Mouse (Mus musculus): Measurements from ENCODE around the gene Bcorl1. TPM values are rescaled to one million over a fixed set of nuclear protein-coding genes. Genes with fewer than 3 reads are reported as not detected.

The Bcorl1 gene
- 3.1 and 4.2 TPM in 2 replicates for polyA plus RNA-seq (2015; fragmentation: Nextera tagmentation; extraction: Ambion mirVana)

- peak within 1 kb of the TSS; percentile 62 for H3K27ac ChIP-seq
- H3K36me3 ChIP-seq, result no peaks in the 10 kb centered on the region
- peaks cover 10% of the 10 kb centered on the region; the same call in 1 of the 2 replicates for H3K4me1 ChIP-seq (replicated peaks)
- H3K9ac ChIP-seq, result peak within 1 kb of the TSS; percentile 61
- peak; percentile 48 for ATAC-seq (replicated peaks; ENCODE audit: insufficient number of reproducible peaks, insufficient read depth, low FRiP score, low read depth)
- peak within 1 kb of the TSS; percentile 64 for H3K4me3 ChIP-seq
- H3K9me3 ChIP-seq (replicated peaks), result no peaks in the 10 kb centered on the region
- WGBS, result 9% methylated on average over 21 of the region's 33 CpGs
- H3K4me2 ChIP-seq, result peak within 1 kb of the TSS; percentile 90
- H3K27me3 ChIP-seq, result peaks cover 12% of the 10 kb centered on the region
Observed at GRCm38 (mm10) chrX:48341141-48341540, at the start of gene Bcorl1. TSS of gene Bcorl1 (plus strand) at chrX:48341358.

GRCm38 (mm10) chrX:48291413-48291812, 49.7 kb upstream of the Bcorl1 start:
- Histone ChIP-seq H3K36me3 (no peaks in the 10 kb centered on the region), H3K9me3 (replicated peaks) (no peaks in the 10 kb centered on the region), H3K4me1 (replicated peaks) (no peaks in the 10 kb centered on the region), H3K4me2 (no peak overlapping the region), H3K27me3 (no peaks in the 10 kb centered on the region), H3K9ac (no peak overlapping the region), H3K4me3 (no peak overlapping the region), H3K27ac (no peak overlapping the region)
- ATAC-seq (replicated peaks; ENCODE audit: insufficient number of reproducible peaks, insufficient read depth, low FRiP score, low read depth), result no peak
- WGBS, result 33% methylated on average over 3 of the region's 3 CpGs

GRCm38 (mm10) chrX:48305356-48305755, 35.8 kb upstream of the Bcorl1 start:
- ATAC-seq (replicated peaks; ENCODE audit: insufficient number of reproducible peaks, insufficient read depth, low FRiP score, low read depth), result no peak
- no peaks in the 10 kb centered on the region for H3K4me1 ChIP-seq (replicated peaks)

GRCm38 (mm10) chrX:48310706-48311517, 30.2 kb upstream of the Bcorl1 start:
- Histone ChIP-seq H3K9ac (no peak overlapping the region), H3K4me1 (replicated peaks) (peaks cover 8% of the 10 kb centered on the region; the same call in 1 of the 2 replicates), H3K27ac (no peak overlapping the region), H3K36me3 (no peaks in the 10 kb centered on the region), H3K27me3 (0 out of 2 replicates have a peak, but pooled peaks cover 2% of the 10 kb centered on the region), H3K4me2 (peak overlapping the region; percentile 68), H3K4me3 (peak overlapping the region; percentile 40), H3K9me3 (replicated peaks) (no peaks in the 10 kb centered on the region)
- WGBS, result 18% methylated on average over 22 of the region's 26 CpGs
- no peak for ATAC-seq (replicated peaks; ENCODE audit: insufficient number of reproducible peaks, insufficient read depth, low FRiP score, low read depth)

More at GRCm38 (mm10) chrX:48305356-48305755, 35.8 kb upstream of the Bcorl1 start:
- Histone ChIP-seq H3K4me3 (no peak overlapping the region), H3K9me3 (replicated peaks) (no peaks in the 10 kb centered on the region), H3K27ac (no peak overlapping the region), H3K27me3 (no peaks in the 10 kb centered on the region), H3K4me2 (no peak overlapping the region), H3K9ac (no peak overlapping the region), H3K36me3 (no peaks in the 10 kb centered on the region)
- WGBS, result 70% methylated on average over 4 of the region's 4 CpGs

- Histone ChIP-seq H3K4me2 (no peak overlapping the region), H3K27ac (no peak overlapping the region), H3K36me3 (no peaks in the 10 kb centered on the region), H3K27me3 (0 out of 2 replicates have a peak, but pooled peaks cover 5% of the 10 kb centered on the region), H3K9me3 (replicated peaks) (no peaks in the 10 kb centered on the region), H3K9ac (no peak overlapping the region), H3K4me1 (replicated peaks) (peaks cover 8% of the 10 kb centered on the region; the same call in 1 of the 2 replicates), H3K4me3 (no peak overlapping the region)
- ATAC-seq (replicated peaks; ENCODE audit: insufficient number of reproducible peaks, insufficient read depth, low FRiP score, low read depth), result no peak
- WGBS, result 73% methylated on average over 5 of the region's 5 CpGs
Observed at GRCm38 (mm10) chrX:48311727-48312126, 29.4 kb upstream of the Bcorl1 start.

- Histone ChIP-seq H3K27me3 (0 out of 2 replicates have a peak, but pooled peaks cover 5% of the 10 kb centered on the region), H3K4me2 (peak overlapping the region; percentile 75), H3K4me3 (peak overlapping the region; percentile 55), H3K4me1 (replicated peaks) (peaks cover 8% of the 10 kb centered on the region; the same call in 1 of the 2 replicates), H3K36me3 (no peaks in the 10 kb centered on the region), H3K9ac (peak overlapping the region; percentile 44), H3K27ac (peak overlapping the region; percentile 53), H3K9me3 (replicated peaks) (no peaks in the 10 kb centered on the region)
- WGBS, result 5% methylated on average over 31 of the region's 33 CpGs
- peak; percentile 86 for ATAC-seq (replicated peaks; ENCODE audit: insufficient number of reproducible peaks, insufficient read depth, low FRiP score, low read depth)
Observed at GRCm38 (mm10) chrX:48314530-48315079, 26.6 kb upstream of the Bcorl1 start.

GRCm38 (mm10) chrX:48317444-48317843, 23.7 kb upstream of the Bcorl1 start:
- 0 out of 2 replicates have a peak, but pooled peaks cover 4% of the 10 kb centered on the region for H3K4me1 ChIP-seq (replicated peaks)
- no peaks in the 10 kb centered on the region for H3K9me3 ChIP-seq (replicated peaks)
- ATAC-seq (replicated peaks; ENCODE audit: insufficient number of reproducible peaks, insufficient read depth, low FRiP score, low read depth), result no peak
- no peak overlapping the region for H3K27ac ChIP-seq
- no peak overlapping the region for H3K4me2 ChIP-seq
- H3K27me3 ChIP-seq, result 0 out of 2 replicates have a peak, but pooled peaks cover 5% of the 10 kb centered on the region
- no peaks in the 10 kb centered on the region for H3K36me3 ChIP-seq
- WGBS, result 48% methylated on average over 3 of the region's 3 CpGs
- no peak overlapping the region for H3K9ac ChIP-seq
- no peak overlapping the region for H3K4me3 ChIP-seq

GRCm38 (mm10) chrX:48318194-48318593, 23.0 kb upstream of the Bcorl1 start:
- H3K4me3 ChIP-seq, result no peak overlapping the region
- H3K9ac ChIP-seq, result no peak overlapping the region
- H3K27ac ChIP-seq, result no peak overlapping the region
- H3K9me3 ChIP-seq (replicated peaks), result no peaks in the 10 kb centered on the region
- 27% methylated on average over 9 of the region's 9 CpGs for WGBS
- no peak overlapping the region for H3K4me2 ChIP-seq
- H3K4me1 ChIP-seq (replicated peaks), result 0 out of 2 replicates have a peak, but pooled peaks cover 4% of the 10 kb centered on the region
- no peak for ATAC-seq (replicated peaks; ENCODE audit: insufficient number of reproducible peaks, insufficient read depth, low FRiP score, low read depth)
- 0 out of 2 replicates have a peak, but pooled peaks cover 5% of the 10 kb centered on the region for H3K27me3 ChIP-seq
- no peaks in the 10 kb centered on the region for H3K36me3 ChIP-seq

GRCm38 (mm10) chrX:48340441-48341049, 613 bp upstream of the Bcorl1 start:
- peaks cover 12% of the 10 kb centered on the region for H3K27me3 ChIP-seq
- no peaks in the 10 kb centered on the region for H3K36me3 ChIP-seq
- no peak for ATAC-seq (replicated peaks; ENCODE audit: insufficient number of reproducible peaks, insufficient read depth, low FRiP score, low read depth)
- peak overlapping the region; percentile 90 for H3K4me2 ChIP-seq
- peaks cover 10% of the 10 kb centered on the region; the same call in 1 of the 2 replicates for H3K4me1 ChIP-seq (replicated peaks)
- peak overlapping the region; percentile 61 for H3K9ac ChIP-seq
- H3K27ac ChIP-seq, result peak overlapping the region; percentile 62; the same call in 1 of the 2 replicates
- H3K9me3 ChIP-seq (replicated peaks), result no peaks in the 10 kb centered on the region
- peak overlapping the region; percentile 64 for H3K4me3 ChIP-seq
- WGBS, result 16% methylated on average over 35 of the region's 35 CpGs

- 6% methylated on average over 42 of the region's 73 CpGs for WGBS
- peaks cover 12% of the 10 kb centered on the region for H3K27me3 ChIP-seq
- peak overlapping the region; percentile 61 for H3K9ac ChIP-seq
- peak overlapping the region; percentile 90 for H3K4me2 ChIP-seq
- H3K27ac ChIP-seq, result peak overlapping the region; percentile 62
- peak; percentile 41 for ATAC-seq (replicated peaks; ENCODE audit: insufficient number of reproducible peaks, insufficient read depth, low FRiP score, low read depth)
- H3K4me1 ChIP-seq (replicated peaks), result peaks cover 10% of the 10 kb centered on the region; the same call in 1 of the 2 replicates
- no peaks in the 10 kb centered on the region for H3K9me3 ChIP-seq (replicated peaks)
- H3K4me3 ChIP-seq, result peak overlapping the region; percentile 64
- H3K36me3 ChIP-seq, result no peaks in the 10 kb centered on the region
Observed at GRCm38 (mm10) chrX:48341621-48342161, 533 bp downstream of the Bcorl1 start.

- peaks cover 12% of the 10 kb centered on the region for H3K27me3 ChIP-seq
- no peaks in the 10 kb centered on the region for H3K9me3 ChIP-seq (replicated peaks)
- H3K4me1 ChIP-seq (replicated peaks), result peaks cover 10% of the 10 kb centered on the region; the same call in 1 of the 2 replicates
- no peak overlapping the region for H3K27ac ChIP-seq
- H3K36me3 ChIP-seq, result no peaks in the 10 kb centered on the region
- H3K9ac ChIP-seq, result peak overlapping the region; percentile 61
- peak overlapping the region; percentile 64 for H3K4me3 ChIP-seq
- 13% methylated on average over 12 of the region's 16 CpGs for WGBS
- peak overlapping the region; percentile 90 for H3K4me2 ChIP-seq
- ATAC-seq (replicated peaks; ENCODE audit: insufficient number of reproducible peaks, insufficient read depth, low FRiP score, low read depth), result no peak
Observed at GRCm38 (mm10) chrX:48342731-48343130, 1.6 kb downstream of the Bcorl1 start.

Measured in heart, embryonic 15.5 days (tissue).